Mouse (Mus musculus): ENCODE data around the gene Tex12. TPM values are rescaled to one million over a fixed set of nuclear protein-coding genes. Genes with fewer than 3 reads are reported as not detected.

Tex12 gene
- polyA plus RNA-seq, 1 experiment: not detected

DNA sequence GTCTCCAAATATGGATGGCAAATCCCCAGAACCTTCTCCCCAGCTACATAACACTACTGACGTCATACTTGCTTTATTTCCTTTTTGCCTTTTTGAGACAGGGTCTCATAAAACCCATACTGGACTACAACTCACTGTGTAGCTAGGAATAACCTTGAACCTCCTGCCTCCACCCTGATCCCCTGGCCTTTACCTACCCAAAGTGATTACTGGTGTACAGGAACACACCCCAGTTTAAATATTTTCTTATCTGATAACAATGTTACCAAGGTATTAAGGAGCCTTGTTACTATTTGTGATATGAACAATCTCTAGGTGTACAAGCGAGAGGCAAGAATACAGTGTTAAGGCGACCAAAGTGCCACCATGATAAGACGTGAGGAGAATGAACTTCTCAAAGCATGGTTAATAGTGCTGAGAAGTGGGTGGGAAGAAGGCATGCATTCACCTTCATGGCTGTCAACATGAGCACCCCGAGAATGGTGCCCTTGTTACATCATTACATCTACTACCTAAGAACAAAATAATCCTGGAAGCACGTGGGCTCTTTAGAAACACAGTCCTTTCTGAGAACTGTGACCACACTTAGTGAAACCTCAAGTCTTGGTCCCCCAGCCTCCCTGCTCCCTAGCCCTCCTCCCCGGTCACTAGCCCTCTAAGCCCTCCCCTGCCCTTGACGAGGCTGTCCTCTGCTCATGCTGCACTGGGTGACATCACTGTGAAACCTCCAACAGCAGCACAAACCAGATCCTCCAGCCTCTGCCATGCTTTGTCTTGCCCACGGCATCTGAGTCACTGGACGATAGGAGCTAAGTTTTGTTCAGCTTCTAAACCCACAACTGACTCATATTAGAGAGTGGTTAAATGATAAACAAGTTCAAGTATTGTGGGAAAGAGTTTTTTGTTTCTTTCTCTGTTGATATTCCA, 8.7 kb upstream of the Tex12 start:
- WGBS: 76% methylated on average over 10 of the region's 10 CpGs
- Histone ChIP-seq H3K4me1 (ENCODE audit: control insufficient read depth, insufficient read depth, low read length) (no peaks in the 10 kb centered on the region), H3K27ac (ENCODE audit: insufficient read depth, low read length) (no peak overlapping the region), H3K27me3 (ENCODE audit: control insufficient read depth, insufficient read depth, low read length) (no peaks in the 10 kb centered on the region), H3K4me3 (replicated peaks; ENCODE audit: insufficient read depth, low read depth, low read length) (no peak overlapping the region)
- DNase-seq: no peak
- TF ChIP-seq POLR2A (IDR thresholded peaks at IDR 0.05; ENCODE audit: borderline replicate concordance, insufficient read depth, low read length): no peak
- no peak for TF ChIP-seq CTCF (IDR thresholded peaks at IDR 0.05; ENCODE audit: borderline replicate concordance, insufficient read depth, low read depth, low read length)

- H3K27me3 ChIP-seq (ENCODE audit: control insufficient read depth, insufficient read depth, low read length): no peaks in the 10 kb centered on the region
- TF ChIP-seq POLR2A (IDR thresholded peaks at IDR 0.05; ENCODE audit: borderline replicate concordance, insufficient read depth, low read length): no peak
- no peak for TF ChIP-seq CTCF (IDR thresholded peaks at IDR 0.05; ENCODE audit: borderline replicate concordance, insufficient read depth, low read depth, low read length)
These were observed 6.8 kb upstream of the Tex12 start for GRCm38 (mm10) chr9:50567881-50568280.

GRCm38 (mm10) chr9:50567372-50567771, 6.2 kb upstream of the Tex12 start:
- TF ChIP-seq POLR2A (IDR thresholded peaks at IDR 0.05; ENCODE audit: borderline replicate concordance, insufficient read depth, low read length): no peak
- no peak for TF ChIP-seq CTCF (IDR thresholded peaks at IDR 0.05; ENCODE audit: borderline replicate concordance, insufficient read depth, low read depth, low read length)
- no peak for DNase-seq
- H3K27ac ChIP-seq (ENCODE audit: insufficient read depth, low read length): no peak overlapping the region
- H3K4me3 ChIP-seq (replicated peaks; ENCODE audit: insufficient read depth, low read depth, low read length): no peak overlapping the region
- H3K4me1 ChIP-seq (ENCODE audit: control insufficient read depth, insufficient read depth, low read length): no peaks in the 10 kb centered on the region
- WGBS: 89% methylated on average over 4 of the region's 4 CpGs
- no peaks in the 10 kb centered on the region for H3K27me3 ChIP-seq (ENCODE audit: control insufficient read depth, insufficient read depth, low read length)

More at GRCm38 (mm10) chr9:50567881-50568280, 6.8 kb upstream of the Tex12 start:
- no peak overlapping the region for H3K4me3 ChIP-seq (replicated peaks; ENCODE audit: insufficient read depth, low read depth, low read length)
- no peak overlapping the region for H3K27ac ChIP-seq (ENCODE audit: insufficient read depth, low read length)
- no peak for DNase-seq
- no peaks in the 10 kb centered on the region for H3K4me1 ChIP-seq (ENCODE audit: control insufficient read depth, insufficient read depth, low read length)
- WGBS: 40% methylated on average over 2 of the region's 2 CpGs

GRCm38 (mm10) chr9:50565940-50566339, 4.8 kb upstream of the Tex12 start:
- no peaks in the 10 kb centered on the region for H3K27me3 ChIP-seq (ENCODE audit: control insufficient read depth, insufficient read depth, low read length)
- no peak overlapping the region for H3K4me3 ChIP-seq (replicated peaks; ENCODE audit: insufficient read depth, low read depth, low read length)
- WGBS: 91% methylated on average over 4 of the region's 4 CpGs
- no peaks in the 10 kb centered on the region for H3K4me1 ChIP-seq (ENCODE audit: control insufficient read depth, insufficient read depth, low read length)
- TF ChIP-seq POLR2A (IDR thresholded peaks at IDR 0.05; ENCODE audit: borderline replicate concordance, insufficient read depth, low read length): no peak
- no peak for TF ChIP-seq CTCF (IDR thresholded peaks at IDR 0.05; ENCODE audit: borderline replicate concordance, insufficient read depth, low read depth, low read length)
- H3K27ac ChIP-seq (ENCODE audit: insufficient read depth, low read length): no peak overlapping the region
- no peak for DNase-seq

GRCm38 (mm10) chr9:50565173-50565572, 4.0 kb upstream of the Tex12 start:
- Histone ChIP-seq H3K4me1 (ENCODE audit: control insufficient read depth, insufficient read depth, low read length) (no peaks in the 10 kb centered on the region), H3K27ac (ENCODE audit: insufficient read depth, low read length) (no peak overlapping the region), H3K4me3 (replicated peaks; ENCODE audit: insufficient read depth, low read depth, low read length) (no peak overlapping the region), H3K27me3 (ENCODE audit: control insufficient read depth, insufficient read depth, low read length) (no peaks in the 10 kb centered on the region; the same call in 1 of the 2 replicates)
- TF ChIP-seq POLR2A (IDR thresholded peaks at IDR 0.05; ENCODE audit: borderline replicate concordance, insufficient read depth, low read length): no peak
- TF ChIP-seq CTCF (IDR thresholded peaks at IDR 0.05; ENCODE audit: borderline replicate concordance, insufficient read depth, low read depth, low read length): no peak
- DNase-seq: no peak
- WGBS: 37% methylated on average over 7 of the region's 7 CpGs

- Histone ChIP-seq H3K27ac (ENCODE audit: insufficient read depth, low read length) (no peak overlapping the region), H3K4me3 (replicated peaks; ENCODE audit: insufficient read depth, low read depth, low read length) (no peak overlapping the region), H3K27me3 (ENCODE audit: control insufficient read depth, insufficient read depth, low read length) (no peaks in the 10 kb centered on the region; the same call in 1 of the 2 replicates), H3K4me1 (ENCODE audit: control insufficient read depth, insufficient read depth, low read length) (no peaks in the 10 kb centered on the region)
- WGBS: 84% methylated on average over 2 of the region's 2 CpGs
- no peak for DNase-seq
- TF ChIP-seq POLR2A (IDR thresholded peaks at IDR 0.05; ENCODE audit: borderline replicate concordance, insufficient read depth, low read length) (no peak), CTCF (IDR thresholded peaks at IDR 0.05; ENCODE audit: borderline replicate concordance, insufficient read depth, low read depth, low read length) (no peak)
These were observed 814 bp upstream of the Tex12 start for GRCm38 (mm10) chr9:50561918-50562360.

DNA sequence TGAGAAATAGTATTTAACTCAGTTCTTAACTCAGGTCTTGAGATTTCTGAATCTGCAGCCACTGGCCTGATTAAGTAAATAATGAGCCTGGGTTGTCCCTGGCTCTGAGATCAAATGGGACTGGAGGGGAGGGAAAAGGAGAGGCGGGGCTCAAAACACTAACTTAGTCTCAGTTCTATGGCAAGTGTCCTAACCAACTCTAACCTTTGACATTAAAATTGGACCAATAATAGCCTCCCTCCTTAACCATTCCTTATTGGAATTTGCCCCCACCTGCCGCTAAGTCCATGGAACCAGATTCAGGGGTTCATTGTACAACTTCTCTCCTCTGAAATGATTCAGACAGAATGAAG, 6.1 kb downstream of the Tex12 start, which contains the start of gene Bco2:
TSS of gene Bco2 (minus strand) at position 88 of the 353 bp plus-strand sequence.
- Histone ChIP-seq H3K4me1 (ENCODE audit: control insufficient read depth, insufficient read depth, low read length) (no peaks in the 10 kb centered on the region), H3K27ac (ENCODE audit: insufficient read depth, low read length) (peak within 1 kb of the TSS; percentile 54; the same call in 1 of the 2 replicates), H3K27me3 (ENCODE audit: control insufficient read depth, insufficient read depth, low read length) (no peaks in the 10 kb centered on the region), H3K4me3 (replicated peaks; ENCODE audit: insufficient read depth, low read depth, low read length) (peak within 1 kb of the TSS; percentile 29)
- WGBS: 48% methylated on average over 2 of the region's 2 CpGs
- TF ChIP-seq POLR2A (IDR thresholded peaks at IDR 0.05; ENCODE audit: borderline replicate concordance, insufficient read depth, low read length): no peak
- no peak for TF ChIP-seq CTCF (IDR thresholded peaks at IDR 0.05; ENCODE audit: borderline replicate concordance, insufficient read depth, low read depth, low read length)
- DNase-seq: no peak
